Mouse (Mus musculus) bone marrow, adult 2 months (tissue): Measurements from ENCODE around the gene Lrrk1.

Source experiments
- CTCF ChIP-seq: fragments of 200-500 bp; IDR thresholded peaks from 2 replicates; pipeline ENCODE4 v1.5.1; 2011; ENCODE audit warnings: low read length, control low read depth; ENCODE audit not compliant: control insufficient read depth, insufficient read depth
- POLR2A ChIP-seq: fragments of 200-500 bp; IDR thresholded peaks from 2 replicates; pipeline ENCODE4 v1.6.1; 2011; ENCODE audit warnings: low read depth, mild to moderate bottlenecking, control low read depth, low read length, borderline replicate concordance; ENCODE audit not compliant: control insufficient read depth

- TF ChIP-seq CTCF (no peak), POLR2A (no peak)
Observed at GRCm38 (mm10) chr7:66292552-66293376, 95.4 kb downstream of the Lrrk1 start.
